Mouse (Mus musculus): Measurements from ENCODE around the gene Syf2. TPM values are rescaled to one million over a fixed set of nuclear protein-coding genes. Genes with fewer than 3 reads are reported as not detected.

The Syf2 gene
- polyA plus RNA-seq, 1 experiment from 2014 or later: 77.6 TPM

GRCm38 (mm10) chr4:134975929-134976308 lies 45.2 kb downstream of the Syf2 start:
- Histone ChIP-seq H3K27me3 (ENCODE audit: control insufficient read depth, insufficient read depth, low read length) (no peaks in the 10 kb centered on the region), H3K4me1 (replicated peaks; ENCODE audit: control insufficient read depth, insufficient read depth, low read length) (no peaks in the 10 kb centered on the region), H3K36me3 (ENCODE audit: control insufficient read depth, insufficient read depth, low read length) (no peaks in the 10 kb centered on the region), H3K4me2 (replicated peaks; ENCODE audit: low read depth, low read length) (no peak overlapping the region), H3K4me3 (ENCODE audit: low read depth, low read length) (no peak overlapping the region), H3K9ac (ENCODE audit: low read depth, low read length) (no peak overlapping the region), H3K27ac (ENCODE audit: low read depth, low read length) (no peak overlapping the region), H3K9me3 (ENCODE audit: control insufficient read depth, low read length) (no peaks in the 10 kb centered on the region)
- DNase-seq (ENCODE audit: low spot score) (no peak), ATAC-seq (ENCODE audit: low FRiP score) (no peak)
- WGBS: 84% methylated on average over 4 of the region's 4 CpGs

GRCm38 (mm10) chr4:134978930-134979329 lies 48.2 kb downstream of the Syf2 start:
- no peaks in the 10 kb centered on the region for H3K27me3 ChIP-seq (ENCODE audit: control insufficient read depth, insufficient read depth, low read length)
- WGBS: 81% methylated on average over 8 of the region's 8 CpGs

GRCm38 (mm10) chr4:134981959-134982431 lies 51.3 kb downstream of the Syf2 start:
- Histone ChIP-seq H3K9me3 (ENCODE audit: control insufficient read depth, low read length) (no peaks in the 10 kb centered on the region), H3K36me3 (ENCODE audit: control insufficient read depth, insufficient read depth, low read length) (no peaks in the 10 kb centered on the region), H3K4me2 (replicated peaks; ENCODE audit: low read depth, low read length) (no peak overlapping the region), H3K4me1 (replicated peaks; ENCODE audit: control insufficient read depth, insufficient read depth, low read length) (no peaks in the 10 kb centered on the region), H3K27ac (ENCODE audit: low read depth, low read length) (no peak overlapping the region), H3K4me3 (ENCODE audit: low read depth, low read length) (no peak overlapping the region), H3K27me3 (ENCODE audit: control insufficient read depth, insufficient read depth, low read length) (no peaks in the 10 kb centered on the region), H3K9ac (ENCODE audit: low read depth, low read length) (no peak overlapping the region)
- DNase-seq (ENCODE audit: low spot score) (no peak), ATAC-seq (ENCODE audit: low FRiP score) (no peak)
- 62% methylated on average over 7 of the region's 7 CpGs for WGBS

More at GRCm38 (mm10) chr4:134978930-134979329, 48.2 kb downstream of the Syf2 start:
- H3K27ac ChIP-seq (ENCODE audit: low read depth, low read length): no peak overlapping the region
- H3K36me3 ChIP-seq (ENCODE audit: control insufficient read depth, insufficient read depth, low read length): no peaks in the 10 kb centered on the region
- no peaks in the 10 kb centered on the region for H3K4me1 ChIP-seq (replicated peaks; ENCODE audit: control insufficient read depth, insufficient read depth, low read length)
- no peak overlapping the region for H3K4me2 ChIP-seq (replicated peaks; ENCODE audit: low read depth, low read length)
- H3K9ac ChIP-seq (ENCODE audit: low read depth, low read length): no peak overlapping the region
- ATAC-seq (ENCODE audit: low FRiP score) (no peak), DNase-seq (ENCODE audit: low spot score) (no peak)
- no peak overlapping the region for H3K4me3 ChIP-seq (ENCODE audit: low read depth, low read length)
- no peaks in the 10 kb centered on the region for H3K9me3 ChIP-seq (ENCODE audit: control insufficient read depth, low read length)

- no peaks in the 10 kb centered on the region for H3K9me3 ChIP-seq (ENCODE audit: control insufficient read depth, low read length)
- 63% methylated on average over 5 of the region's 5 CpGs for WGBS
- no peak overlapping the region for H3K27ac ChIP-seq (ENCODE audit: low read depth, low read length)
- H3K4me1 ChIP-seq (replicated peaks; ENCODE audit: control insufficient read depth, insufficient read depth, low read length): no peaks in the 10 kb centered on the region
- ATAC-seq (ENCODE audit: low FRiP score): no peak
- no peaks in the 10 kb centered on the region for H3K27me3 ChIP-seq (ENCODE audit: control insufficient read depth, insufficient read depth, low read length)
- no peak overlapping the region for H3K4me3 ChIP-seq (ENCODE audit: low read depth, low read length)
- DNase-seq (ENCODE audit: low spot score): no peak
- H3K4me2 ChIP-seq (replicated peaks; ENCODE audit: low read depth, low read length): no peak overlapping the region
- no peak overlapping the region for H3K9ac ChIP-seq (ENCODE audit: low read depth, low read length)
- no peaks in the 10 kb centered on the region for H3K36me3 ChIP-seq (ENCODE audit: control insufficient read depth, insufficient read depth, low read length)
Measured at GRCm38 (mm10) chr4:134983136-134983535, 52.4 kb downstream of the Syf2 start.

- 80% methylated on average over 3 of the region's 3 CpGs for WGBS
- H3K27me3 ChIP-seq (ENCODE audit: control insufficient read depth, insufficient read depth, low read length): no peaks in the 10 kb centered on the region
- H3K9me3 ChIP-seq (ENCODE audit: control insufficient read depth, low read length): no peaks in the 10 kb centered on the region
- DNase-seq (ENCODE audit: low spot score) (peak; percentile 45), ATAC-seq (ENCODE audit: low FRiP score) (no peak)
- no peak overlapping the region for H3K27ac ChIP-seq (ENCODE audit: low read depth, low read length)
- no peaks in the 10 kb centered on the region for H3K36me3 ChIP-seq (ENCODE audit: control insufficient read depth, insufficient read depth, low read length)
- H3K4me1 ChIP-seq (replicated peaks; ENCODE audit: control insufficient read depth, insufficient read depth, low read length): no peaks in the 10 kb centered on the region
- no peak overlapping the region for H3K4me2 ChIP-seq (replicated peaks; ENCODE audit: low read depth, low read length)
- no peak overlapping the region for H3K9ac ChIP-seq (ENCODE audit: low read depth, low read length)
- H3K4me3 ChIP-seq (ENCODE audit: low read depth, low read length): no peak overlapping the region
Measured at GRCm38 (mm10) chr4:134984555-134984954, 53.9 kb downstream of the Syf2 start.

- 80% methylated on average over 11 of the region's 11 CpGs for WGBS
- no peak overlapping the region for H3K9ac ChIP-seq (ENCODE audit: low read depth, low read length)
Measured at GRCm38 (mm10) chr4:134985626-134986335, 55.1 kb downstream of the Syf2 start.

GRCm38 (mm10) chr4:134986336-134986635 lies 55.6 kb downstream of the Syf2 start:
- Histone ChIP-seq H3K36me3 (ENCODE audit: control insufficient read depth, insufficient read depth, low read length) (no peaks in the 10 kb centered on the region), H3K4me2 (replicated peaks; ENCODE audit: low read depth, low read length) (no peak overlapping the region), H3K27ac (ENCODE audit: low read depth, low read length) (no peak overlapping the region), H3K27me3 (ENCODE audit: control insufficient read depth, insufficient read depth, low read length) (no peaks in the 10 kb centered on the region), H3K4me1 (replicated peaks; ENCODE audit: control insufficient read depth, insufficient read depth, low read length) (no peaks in the 10 kb centered on the region), H3K9ac (ENCODE audit: low read depth, low read length) (no peak overlapping the region), H3K4me3 (ENCODE audit: low read depth, low read length) (no peak overlapping the region), H3K9me3 (ENCODE audit: control insufficient read depth, low read length) (no peaks in the 10 kb centered on the region)
- DNase-seq (ENCODE audit: low spot score) (no peak), ATAC-seq (ENCODE audit: low FRiP score) (no peak)
- WGBS: 70% methylated on average over 4 of the region's 4 CpGs

More at GRCm38 (mm10) chr4:134985626-134986335, 55.1 kb downstream of the Syf2 start:
- Histone ChIP-seq H3K4me3 (ENCODE audit: low read depth, low read length) (no peak overlapping the region), H3K27ac (ENCODE audit: low read depth, low read length) (no peak overlapping the region), H3K4me1 (replicated peaks; ENCODE audit: control insufficient read depth, insufficient read depth, low read length) (no peaks in the 10 kb centered on the region), H3K36me3 (ENCODE audit: control insufficient read depth, insufficient read depth, low read length) (no peaks in the 10 kb centered on the region), H3K9me3 (ENCODE audit: control insufficient read depth, low read length) (no peaks in the 10 kb centered on the region), H3K27me3 (ENCODE audit: control insufficient read depth, insufficient read depth, low read length) (no peaks in the 10 kb centered on the region), H3K4me2 (replicated peaks; ENCODE audit: low read depth, low read length) (no peak overlapping the region)
- DNase-seq (ENCODE audit: low spot score): no peak
- no peak for ATAC-seq (ENCODE audit: low FRiP score)

GRCm38 (mm10) chr4:134986963-134987362 lies 56.3 kb downstream of the Syf2 start:
- ATAC-seq (ENCODE audit: low FRiP score) (no peak), DNase-seq (ENCODE audit: low spot score) (no peak)
- H3K27me3 ChIP-seq (ENCODE audit: control insufficient read depth, insufficient read depth, low read length): no peaks in the 10 kb centered on the region
- no peak overlapping the region for H3K4me2 ChIP-seq (replicated peaks; ENCODE audit: low read depth, low read length)
- H3K27ac ChIP-seq (ENCODE audit: low read depth, low read length): no peak overlapping the region
- H3K36me3 ChIP-seq (ENCODE audit: control insufficient read depth, insufficient read depth, low read length): no peaks in the 10 kb centered on the region
- H3K9me3 ChIP-seq (ENCODE audit: control insufficient read depth, low read length): no peaks in the 10 kb centered on the region
- no peak overlapping the region for H3K4me3 ChIP-seq (ENCODE audit: low read depth, low read length)
- WGBS: 83% methylated on average over 3 of the region's 3 CpGs
- H3K4me1 ChIP-seq (replicated peaks; ENCODE audit: control insufficient read depth, insufficient read depth, low read length): no peaks in the 10 kb centered on the region
- H3K9ac ChIP-seq (ENCODE audit: low read depth, low read length): no peak overlapping the region
